Mouse (Mus musculus): ENCODE data around the gene Tekt5. TPM values are rescaled to one million over a fixed set of nuclear protein-coding genes. Genes with fewer than 3 reads are reported as not detected.

The Tekt5 gene
- polyA plus RNA-seq, 1 experiment: 0.10 TPM

DNA sequence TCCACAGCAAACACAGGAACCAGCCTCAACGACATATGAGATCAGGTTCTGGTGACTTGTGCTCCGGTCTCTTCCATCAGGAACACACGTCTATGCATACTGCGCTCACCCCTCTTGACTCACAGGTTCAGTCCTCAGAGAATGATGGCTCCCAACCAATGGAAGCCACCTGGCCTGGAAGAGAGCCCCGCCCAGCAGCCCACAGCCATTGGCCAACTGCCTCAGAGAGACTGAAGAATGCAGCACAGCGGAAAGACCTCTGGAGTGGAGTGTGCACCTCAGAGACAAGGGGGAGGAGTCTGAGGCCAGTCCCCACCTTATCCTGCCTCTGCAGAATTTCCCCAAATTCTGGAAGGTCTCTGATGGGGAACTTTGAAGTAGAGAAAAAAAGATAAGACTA is 36.0 kb downstream of the Tekt5 start:
- no peak for TF ChIP-seq GATA1 (IDR thresholded peaks at IDR 0.05; ENCODE audit: low read length)

DNA sequence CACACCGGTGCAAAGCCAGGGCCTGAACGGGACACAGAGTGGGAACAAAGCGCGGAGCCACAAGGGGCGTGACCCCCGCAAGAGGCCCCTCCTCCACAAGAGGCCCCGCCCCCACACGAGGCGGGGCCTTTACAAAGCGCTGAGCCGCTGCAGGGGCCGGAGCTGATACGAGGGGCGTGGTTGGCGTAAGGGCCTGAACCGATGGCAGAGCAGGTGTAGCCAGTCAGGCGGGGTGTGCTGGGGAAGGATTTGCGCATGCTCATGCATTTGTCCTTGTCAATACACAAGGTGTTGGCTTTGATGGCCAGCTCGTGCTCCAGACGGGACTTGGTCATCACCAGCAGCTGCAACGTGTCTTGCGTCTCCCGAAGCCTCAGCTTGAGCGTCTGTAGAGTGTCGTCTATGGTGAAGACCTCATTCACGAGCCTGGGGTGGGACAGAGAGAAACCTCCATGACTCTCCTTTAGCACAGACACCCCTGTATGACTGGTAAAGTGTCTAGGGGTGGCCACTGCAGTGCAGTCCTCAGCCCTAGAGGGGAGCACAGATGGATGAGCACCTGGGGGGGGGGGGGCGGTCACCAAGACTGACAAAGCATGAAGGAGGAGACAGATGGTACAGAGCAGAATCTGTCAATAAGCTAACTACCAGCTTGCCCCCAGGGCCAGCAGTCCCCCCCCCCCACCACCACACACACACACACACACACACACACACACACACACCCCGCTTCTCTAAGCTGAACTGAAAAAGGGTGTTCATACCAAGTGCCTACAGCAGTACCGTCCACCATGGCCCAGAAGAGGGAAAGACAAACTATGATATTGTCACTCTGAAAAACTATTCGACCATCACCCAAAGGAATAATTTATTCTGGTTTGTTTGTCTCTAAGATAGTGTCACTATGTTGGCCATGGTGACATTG is 37.0 kb downstream of the Tekt5 start:
- no peak for TF ChIP-seq GATA1 (IDR thresholded peaks at IDR 0.05; ENCODE audit: low read length)

GRCm38 (mm10) chr16:10355004-10355403 is 40.3 kb downstream of the Tekt5 start:
- TF ChIP-seq GATA1 (IDR thresholded peaks at IDR 0.05; ENCODE audit: low read length): no peak

- TF ChIP-seq GATA1 (IDR thresholded peaks at IDR 0.05; ENCODE audit: low read length): no peak
Observed at GRCm38 (mm10) chr16:10351050-10351636, 44.1 kb downstream of the Tekt5 start.

DNA sequence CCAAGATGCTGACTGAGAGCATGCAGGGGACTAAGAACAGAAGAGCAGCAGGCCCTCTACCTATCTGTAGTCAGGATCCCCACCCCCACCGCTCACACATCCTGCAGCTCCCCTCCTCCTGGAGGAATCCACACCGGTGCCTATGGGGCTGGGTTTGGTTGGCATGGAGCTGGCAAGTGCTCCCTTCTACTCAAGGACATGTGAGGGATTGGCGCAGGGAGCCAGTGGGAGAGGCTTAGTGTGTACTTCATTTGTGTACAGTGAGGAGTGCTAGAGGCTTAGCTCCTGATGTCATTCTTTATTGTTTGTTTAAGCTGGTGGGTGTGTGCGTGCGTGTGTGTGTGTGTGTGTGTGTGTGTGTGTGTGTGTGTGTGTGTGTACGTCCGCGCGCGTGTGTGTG is 45.4 kb downstream of the Tekt5 start:
- TF ChIP-seq GATA1 (IDR thresholded peaks at IDR 0.05; ENCODE audit: low read length): no peak

GRCm38 (mm10) chr16:10349436-10349835 is 45.9 kb downstream of the Tekt5 start:
- TF ChIP-seq GATA1 (IDR thresholded peaks at IDR 0.05; ENCODE audit: low read length): no peak

- TF ChIP-seq GATA1 (IDR thresholded peaks at IDR 0.05; ENCODE audit: low read length): no peak
Observed at GRCm38 (mm10) chr16:10347551-10347950, 47.7 kb downstream of the Tekt5 start.

- no peak for TF ChIP-seq GATA1 (IDR thresholded peaks at IDR 0.05; ENCODE audit: low read length)
Observed at GRCm38 (mm10) chr16:10341110-10341509, 54.2 kb downstream of the Tekt5 start.

DNA sequence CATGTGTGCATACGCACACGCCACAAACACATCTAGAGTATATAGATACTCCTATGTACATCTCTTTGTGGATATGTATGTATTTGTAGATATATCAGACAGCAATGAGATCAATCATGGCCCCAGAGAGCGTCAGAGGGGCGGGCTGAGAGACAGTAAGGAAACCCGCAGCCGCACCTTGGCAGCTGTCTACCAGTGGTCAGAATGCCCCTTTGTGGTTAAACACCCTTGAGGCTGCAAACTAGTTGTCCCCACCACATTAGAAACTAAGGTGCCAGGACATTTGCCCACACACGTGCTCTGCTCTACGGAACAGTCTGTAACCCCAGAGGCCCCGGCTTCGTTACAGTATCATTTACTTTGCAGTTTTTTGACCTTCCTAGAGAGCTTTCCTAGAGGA is 55.4 kb downstream of the Tekt5 start:
- TF ChIP-seq GATA1 (IDR thresholded peaks at IDR 0.05; ENCODE audit: low read length): no peak

DNA sequence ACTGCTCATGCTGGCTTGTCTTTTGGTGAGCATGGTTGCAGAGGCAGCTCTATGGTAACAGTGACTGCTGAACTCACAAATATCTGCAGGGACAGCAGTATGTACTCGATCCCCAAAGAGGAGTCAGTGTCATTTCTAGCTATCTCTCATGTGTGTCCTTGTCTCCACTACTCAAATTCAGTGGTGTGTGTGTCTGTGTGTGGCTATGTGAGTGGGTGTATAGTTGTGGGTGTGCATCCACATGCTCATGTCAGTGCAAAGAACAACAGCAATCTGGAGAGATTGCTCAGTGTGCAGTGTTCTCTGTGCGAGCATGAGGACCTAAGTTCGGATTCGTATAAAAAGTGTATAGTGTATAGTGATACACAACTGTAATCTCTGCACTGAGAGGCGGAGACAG is 56.7 kb downstream of the Tekt5 start:
- no peak for TF ChIP-seq GATA1 (IDR thresholded peaks at IDR 0.05; ENCODE audit: low read length)

DNA sequence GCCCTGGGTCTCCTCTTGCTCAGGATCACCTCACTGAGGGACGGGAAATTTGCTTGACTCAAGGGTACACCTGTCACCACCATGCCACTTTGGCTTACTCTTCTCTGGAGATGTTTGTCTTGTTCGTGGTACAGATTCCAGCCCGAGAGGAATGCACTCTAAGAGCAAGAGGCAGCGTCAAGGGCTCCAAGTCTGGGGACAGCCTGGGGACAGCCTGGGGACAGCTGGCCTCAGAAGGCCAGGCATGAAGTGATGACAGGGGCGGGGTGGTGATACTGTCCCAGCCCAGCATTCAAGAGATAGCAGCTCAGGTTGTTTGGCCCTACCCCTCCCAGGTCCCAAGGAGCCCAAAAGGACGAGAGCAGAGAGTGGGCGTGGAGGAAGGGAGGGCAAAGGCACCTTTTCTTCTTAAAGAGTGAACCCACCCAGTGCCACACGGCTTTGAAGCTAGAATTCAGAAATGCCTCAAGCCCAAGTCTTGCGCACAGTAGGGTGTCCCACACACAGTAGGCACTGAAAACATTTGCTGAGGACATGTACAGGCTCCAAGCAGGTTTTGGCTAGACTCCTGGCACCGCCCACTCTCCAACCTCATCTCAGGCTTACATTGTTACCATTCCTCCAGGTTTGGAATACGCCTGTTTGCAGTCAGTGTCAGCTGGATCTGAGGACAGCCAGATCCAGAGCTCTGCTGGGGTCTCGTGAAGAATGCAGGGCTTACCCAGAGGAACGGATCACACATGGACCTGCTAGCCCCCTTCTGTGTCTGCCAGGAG is 57.7 kb downstream of the Tekt5 start:
- TF ChIP-seq GATA1 (IDR thresholded peaks at IDR 0.05; ENCODE audit: low read length): no peak

- no peak for TF ChIP-seq GATA1 (IDR thresholded peaks at IDR 0.05; ENCODE audit: low read length)
Observed at GRCm38 (mm10) chr16:10336454-10337421, 58.6 kb downstream of the Tekt5 start.

- TF ChIP-seq GATA1 (IDR thresholded peaks at IDR 0.05; ENCODE audit: low read length): no peak
Observed at GRCm38 (mm10) chr16:10335953-10336352, 59.3 kb downstream of the Tekt5 start.

DNA sequence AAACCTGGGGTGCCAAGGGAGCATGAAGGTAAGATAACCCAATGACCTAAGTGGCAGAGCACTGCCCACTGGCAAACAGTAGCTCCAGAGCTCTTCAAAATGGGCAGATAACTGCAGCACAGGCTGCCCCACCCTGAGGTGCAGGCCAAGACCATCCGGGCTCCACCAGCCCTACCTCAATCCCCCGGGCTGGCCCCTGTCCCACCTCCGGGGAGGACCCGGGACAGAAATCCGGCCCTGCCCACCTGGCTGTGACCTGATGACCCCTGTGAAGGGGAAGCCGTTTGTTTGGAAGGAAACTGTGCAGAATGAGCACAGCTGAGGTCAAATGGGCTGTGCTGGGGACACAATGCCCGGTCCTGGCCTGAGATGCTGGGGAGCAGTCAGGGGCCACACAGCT is 62.6 kb downstream of the Tekt5 start:
- no peak for TF ChIP-seq GATA1 (IDR thresholded peaks at IDR 0.05; ENCODE audit: low read length)

All from G1E-ER4 (cell line).